Mouse (Mus musculus) neutrophil, adult 65 days (primary cell): Measurements from ENCODE around the gene Daxx. TPM values are rescaled to one million over a fixed set of nuclear protein-coding genes. Genes with fewer than 3 reads are reported as not detected.

Experiments used
- total RNA-seq: library from RNA; stranded (reverse); gene quantifications from 2 replicates; pipeline ENCODE4 v1.2.4, GENCODE M21; 2023

Daxx gene
- total RNA-seq = 33.8 and 48.4 TPM in 2 replicates

DNA sequence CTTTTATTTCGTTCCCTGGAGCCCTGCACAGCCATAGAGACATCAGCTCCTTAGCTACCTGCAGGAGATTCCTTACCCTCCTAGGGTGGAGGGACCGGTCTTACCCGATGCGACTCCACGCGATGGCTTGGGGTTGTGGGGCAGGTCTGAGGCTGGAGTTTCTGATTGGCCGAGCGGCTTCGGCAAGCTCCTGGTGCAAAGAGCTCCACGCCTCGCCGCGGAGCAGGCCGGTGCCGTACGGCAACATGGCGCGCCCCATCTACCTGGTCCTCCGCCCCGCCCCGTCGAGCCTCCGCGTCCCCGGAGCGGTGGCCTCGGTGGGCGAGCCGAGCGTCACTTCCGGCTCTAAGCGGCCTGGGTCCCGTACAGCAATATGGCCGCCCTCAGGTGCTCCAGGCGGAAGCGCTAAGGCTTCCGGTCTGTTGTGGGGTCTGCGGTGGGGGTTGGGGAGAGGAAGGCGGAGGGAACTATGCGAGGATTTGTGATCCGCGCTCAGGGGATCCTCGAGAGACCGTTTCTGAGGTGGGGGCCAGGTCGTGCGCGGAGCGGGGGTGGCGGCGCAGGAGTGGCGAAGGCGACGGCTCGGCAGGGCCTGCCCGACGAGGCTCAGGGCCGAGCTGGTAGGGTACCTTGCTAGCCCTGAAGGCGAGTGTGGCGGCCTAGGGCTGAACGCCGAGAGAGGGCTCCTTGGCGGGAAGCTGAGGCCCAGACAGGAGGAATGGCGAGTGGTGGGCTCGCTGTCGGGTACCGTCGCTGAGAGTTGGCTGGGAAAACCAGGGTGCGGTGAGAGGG is at the start of gene Daxx:
TSS of gene Daxx (plus strand) at position 338 of the 792 bp plus-strand sequence.

DNA sequence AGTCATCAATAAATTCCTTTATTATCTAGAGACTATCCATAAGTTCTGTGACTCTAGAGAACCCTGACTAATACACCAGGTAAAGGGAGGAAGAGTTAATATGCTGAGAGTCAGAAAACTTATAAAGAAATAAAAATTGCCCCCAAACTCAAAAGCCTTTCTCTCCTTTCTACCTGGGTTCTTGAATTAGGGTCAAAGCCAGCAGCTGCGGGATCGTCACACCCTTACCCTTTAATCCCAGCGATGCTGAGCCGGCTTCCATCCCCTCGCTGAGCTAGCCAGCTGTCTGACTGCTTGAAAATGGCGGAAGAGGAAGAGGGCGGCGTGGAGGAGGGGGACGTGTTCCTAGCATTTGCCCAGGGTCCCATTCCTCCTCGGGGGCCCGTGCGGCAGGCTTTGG is 35.7 kb upstream of the Daxx start, which contains the start of gene Gm7029:
TSS of gene Gm7029 (plus strand) at position 301 of the 400 bp plus-strand sequence.

DNA sequence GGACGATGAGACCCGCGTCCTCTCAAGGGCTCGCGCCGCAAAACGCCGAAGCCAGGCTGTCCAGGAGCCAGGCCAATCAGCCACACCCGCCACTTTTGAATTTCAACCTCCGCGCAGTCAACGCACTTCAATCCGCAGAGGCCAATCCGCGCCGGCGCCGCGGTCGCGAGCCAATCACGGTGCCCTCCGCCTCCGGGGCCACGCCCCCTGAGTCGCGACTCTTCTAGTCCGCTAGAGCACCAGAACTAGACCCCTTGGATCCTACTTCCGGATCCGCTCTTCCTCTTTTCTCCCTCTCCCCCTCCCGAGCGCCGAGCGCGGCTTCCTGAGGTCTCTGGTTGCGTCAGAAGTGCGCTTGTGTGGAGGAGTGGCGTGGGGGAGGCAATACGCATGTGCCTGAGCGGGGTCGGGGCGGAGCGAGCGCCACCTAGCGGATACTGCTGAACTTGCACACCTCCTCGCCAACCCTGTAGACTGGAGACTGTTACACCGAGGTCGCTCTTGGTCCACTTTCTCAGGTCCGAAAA is 18.6 kb upstream of the Daxx start, which contains the start of gene Kifc1:
TSS of gene Kifc1 (minus strand) at position 129 of the 527 bp plus-strand sequence.

DNA sequence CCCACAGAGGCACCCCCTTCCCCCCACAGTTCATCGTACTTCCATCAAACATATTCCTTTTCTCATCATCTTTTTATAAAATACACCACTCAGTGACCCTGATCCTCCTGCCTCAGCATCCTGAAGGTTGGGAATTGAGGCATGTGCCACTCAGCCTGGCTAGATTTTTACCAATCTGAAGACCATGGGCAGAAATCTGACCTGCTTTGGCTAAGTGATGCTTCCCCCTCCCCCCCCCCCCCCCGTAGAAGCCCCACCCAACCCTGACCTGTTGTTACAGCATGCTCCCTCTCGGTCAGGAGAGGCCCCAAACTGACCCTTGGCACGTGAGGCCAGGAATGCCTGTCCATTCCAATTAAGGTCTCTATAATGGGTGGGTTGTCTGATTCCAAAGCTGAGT is 4.4 kb upstream of the Daxx start, which contains the start of gene Platr17:
TSS of gene Platr17 (plus strand) at position 301 of the 400 bp plus-strand sequence.

DNA sequence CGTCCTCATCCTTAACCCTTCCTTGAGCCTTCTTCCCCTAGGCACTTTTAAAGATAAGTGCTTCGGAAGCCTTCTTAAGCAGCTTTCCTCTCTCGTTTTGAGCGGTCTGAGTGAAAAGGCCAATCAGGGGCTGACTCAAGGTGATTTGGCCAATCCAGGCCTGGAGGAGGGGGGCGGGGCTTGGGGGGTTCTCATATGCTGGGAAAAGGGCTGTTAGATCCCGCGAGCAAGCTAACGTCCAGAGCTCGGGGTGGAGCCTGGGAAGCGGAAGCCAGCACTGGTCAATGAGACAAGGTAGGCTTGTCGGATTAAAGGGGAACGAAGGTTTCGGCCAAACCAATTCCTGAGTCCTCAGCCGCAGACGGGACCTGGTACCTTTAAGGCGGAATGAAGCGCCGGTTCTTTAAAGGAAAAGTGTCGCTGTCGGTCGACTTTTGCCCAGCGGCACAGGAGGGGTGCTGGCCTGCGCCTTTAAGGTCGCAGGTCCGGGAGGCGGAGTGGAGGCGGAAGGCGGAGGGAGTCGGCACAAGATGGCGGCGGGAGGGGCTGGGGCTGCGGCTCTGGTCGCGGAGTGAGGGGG is 6.5 kb downstream of the Daxx start, which contains the start of the genes Tapbp and Zbtb22:
TSS of gene Tapbp (plus strand) at position 229 of the 580 bp plus-strand sequence.
TSS of gene Zbtb22 (plus strand) at position 234 of the 580 bp plus-strand sequence.

DNA sequence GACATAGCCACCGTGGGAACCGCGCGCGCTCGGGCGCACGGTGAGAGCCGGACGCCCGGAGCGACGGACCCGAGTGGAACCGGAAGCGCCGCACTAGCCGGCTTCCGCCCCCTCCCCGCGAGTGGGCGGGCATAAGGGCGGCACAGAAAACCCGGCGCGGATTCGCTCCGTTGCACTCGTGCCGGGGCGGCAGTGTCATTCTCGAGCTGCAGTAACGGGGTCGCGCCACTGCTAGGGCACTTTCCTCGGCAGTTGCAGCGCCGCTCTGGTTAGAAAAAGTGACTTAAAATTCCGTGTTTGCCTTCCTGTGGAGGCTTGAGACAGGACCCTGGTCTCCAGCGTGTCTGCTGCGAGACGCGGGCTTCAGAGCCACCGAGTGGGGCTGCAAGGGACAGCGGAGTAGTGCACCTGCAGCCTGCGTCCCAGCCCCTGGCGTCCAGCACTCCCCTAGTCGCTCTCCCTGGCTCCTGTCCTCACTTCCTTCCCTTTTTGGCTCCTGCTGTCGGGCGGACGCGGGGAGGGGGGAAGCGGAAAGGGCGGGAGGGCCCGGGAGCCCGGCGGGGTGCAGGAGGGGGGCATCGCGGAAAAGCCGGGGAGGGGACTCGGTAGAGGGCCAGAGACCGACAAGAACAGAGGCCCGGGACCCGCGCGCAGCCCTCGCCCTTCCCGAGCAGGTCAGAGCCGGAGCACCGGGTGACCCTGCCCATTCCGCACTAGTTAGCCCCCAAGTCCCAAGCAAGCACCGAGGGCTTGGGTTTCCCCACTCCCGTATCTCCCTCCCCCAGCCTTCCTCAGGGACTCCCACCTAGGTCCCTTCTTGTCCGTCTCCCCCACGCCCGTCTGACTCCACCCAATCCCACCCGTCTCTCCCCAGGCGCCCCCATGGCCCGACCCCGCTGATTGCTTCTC is 20.4 kb downstream of the Daxx start, which contains the start of gene Rgl2:
TSS of gene Rgl2 (plus strand) at position 173 of the 909 bp plus-strand sequence.

DNA sequence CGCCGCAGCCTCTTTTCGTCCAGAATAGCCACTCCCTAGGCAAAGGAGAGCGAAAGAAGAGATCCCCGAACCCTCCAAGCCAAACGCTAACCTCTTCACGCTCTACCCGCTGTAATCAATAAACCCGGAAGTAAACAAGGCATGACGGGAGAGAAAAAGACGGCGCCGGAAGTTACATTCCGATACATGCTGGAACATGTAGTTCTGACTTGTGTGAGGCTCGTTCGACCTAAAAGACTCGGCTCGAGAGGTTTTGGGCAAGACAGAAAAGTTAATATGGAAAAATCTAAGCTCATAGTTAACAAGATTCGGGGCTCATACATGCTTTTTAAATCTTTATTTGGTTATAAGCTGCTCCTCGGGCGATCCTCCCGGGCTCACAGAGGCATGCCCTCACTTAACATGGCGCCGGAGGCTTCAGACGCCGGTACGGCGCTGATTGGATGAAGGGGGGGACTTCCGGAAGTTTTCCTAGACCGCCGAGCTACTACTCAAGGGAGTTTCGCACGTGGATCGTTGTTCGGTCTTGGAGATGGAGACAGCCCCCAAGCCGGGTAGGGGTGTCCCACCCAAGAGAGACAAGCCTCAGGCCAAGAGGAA is 31.1 kb downstream of the Daxx start, which contains the start of the genes Pfdn6 and Wdr46:
TSS of gene Pfdn6 (minus strand) at position 138 of the 600 bp plus-strand sequence.
TSS of gene Wdr46 (plus strand) at position 455 of the 600 bp plus-strand sequence.

DNA sequence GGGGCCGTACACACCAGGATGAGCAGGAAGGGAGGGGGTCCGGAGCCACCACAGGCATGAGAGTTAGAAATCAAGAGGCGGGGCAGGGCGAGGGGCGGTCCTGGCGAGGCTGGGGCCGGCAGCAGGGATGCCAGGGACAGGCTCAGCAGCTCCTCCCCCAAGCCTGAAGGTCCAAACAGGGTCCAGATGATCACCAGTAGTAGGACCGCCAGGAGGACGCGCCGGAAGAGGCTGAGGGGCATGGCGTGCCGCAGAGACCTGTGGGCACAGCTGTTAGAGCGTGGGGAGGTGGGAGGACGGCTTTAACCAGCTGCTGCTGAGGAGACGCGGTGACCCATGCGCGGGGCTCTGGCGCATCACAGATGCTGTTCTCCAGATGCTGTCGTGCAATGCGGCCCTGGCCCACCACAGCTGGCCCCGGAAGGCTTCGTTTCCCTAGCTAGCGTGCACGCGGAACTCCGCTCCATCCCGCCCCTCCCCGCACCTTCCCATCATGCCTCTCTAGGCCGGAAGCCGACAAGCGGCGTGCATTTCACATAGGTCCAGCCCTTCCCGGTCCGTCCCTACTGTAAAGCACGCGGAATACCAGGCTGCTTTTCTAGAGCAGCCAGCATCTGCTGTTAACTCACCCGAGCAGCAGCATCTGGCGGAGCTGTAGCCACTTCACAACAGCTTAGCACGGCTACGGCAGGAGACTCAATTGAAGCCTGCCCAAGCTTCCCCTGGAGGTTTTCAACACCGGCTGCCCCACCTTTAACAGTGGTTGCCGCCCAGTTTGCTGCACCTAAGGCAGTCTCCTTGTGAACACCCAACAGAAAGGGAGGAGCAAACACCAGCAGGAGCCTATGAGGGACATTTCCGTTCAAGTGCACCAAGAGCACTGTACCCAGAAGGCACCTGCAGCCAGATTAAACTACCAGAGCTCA is 42.1 kb downstream of the Daxx start, which contains the start of gene B3galt4:
TSS of gene B3galt4 (minus strand) at position 468 of the 926 bp plus-strand sequence.

DNA sequence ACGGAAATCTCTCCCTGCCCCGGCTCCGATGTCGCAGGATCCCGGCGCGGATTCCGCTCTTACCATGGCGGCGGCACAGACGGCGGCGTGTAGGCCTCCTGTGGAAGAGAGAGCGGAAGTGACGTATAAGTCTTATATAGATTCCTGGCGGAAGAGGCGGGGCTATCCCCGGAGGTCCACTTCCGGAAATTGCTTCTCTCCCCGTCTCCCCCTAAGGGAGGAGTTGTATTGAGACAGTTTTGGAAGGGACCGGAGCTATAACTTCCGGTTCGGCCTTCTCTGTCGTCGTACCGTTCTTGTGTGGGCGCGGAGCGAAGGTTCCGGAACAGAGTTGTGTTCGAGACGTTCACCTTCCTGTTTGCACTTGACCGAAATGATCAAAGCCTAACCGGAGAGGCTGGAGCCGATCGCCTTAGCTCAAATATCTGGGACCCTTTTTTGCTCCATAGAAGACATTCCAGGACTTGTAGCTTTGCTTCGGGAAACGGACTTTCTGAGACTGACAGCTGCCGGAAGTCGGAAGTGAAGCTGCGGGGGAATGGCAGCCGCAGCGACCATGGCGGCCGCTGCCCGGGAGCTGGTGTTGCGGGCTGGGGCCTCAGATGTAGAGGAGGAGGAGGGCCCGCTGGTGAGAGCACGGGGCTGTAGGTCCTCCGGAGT is 46.5 kb downstream of the Daxx start, which contains the start of the genes Vps52 and Rps18:
TSS of gene Vps52 (plus strand) at position 258 of the 660 bp plus-strand sequence.
TSS of gene Rps18 (minus strand) at position 447 of the 660 bp plus-strand sequence.

Other genes starting within 250 kb of the Daxx start
- gene Hnrnpm, start 222.6 kb upstream of the Daxx start, total RNA-seq = 256 and 388 TPM in 2 replicates
- gene March2, start 190.7 kb upstream of the Daxx start, total RNA-seq = 48.6 and 60.5 TPM in 2 replicates
- 204 and 227 TPM in 2 replicates for gene Rab11b, start 148.9 kb upstream of the Daxx start, total RNA-seq
- gene Angptl4, start 127.6 kb upstream of the Daxx start, total RNA-seq = 1.2 and 1.5 TPM in 2 replicates
- gene Kank3, start 98.9 kb upstream of the Daxx start, total RNA-seq = 3.1 and 7.7 TPM in 2 replicates
- 711 and 827 TPM in 2 replicates for gene Rps28, start 84.9 kb upstream of the Daxx start, total RNA-seq
- gene Ndufa7, start 84.8 kb upstream of the Daxx start, total RNA-seq = 74.0 and 119 TPM in 2 replicates
- 1.4 and 1.5 TPM in 2 replicates for gene Cd320, start 66.3 kb upstream of the Daxx start, total RNA-seq
- not detected in 2 replicates for gene Gm7029, start 35.6 kb upstream of the Daxx start, total RNA-seq
- 34.6 and 53.7 TPM in 2 replicates for gene Kifc1, start 18.8 kb upstream of the Daxx start, total RNA-seq
- gene Platr17, start 4.3 kb upstream of the Daxx start, total RNA-seq = not detected in 2 replicates
- gene Tapbp, start 6.5 kb downstream of the Daxx start, total RNA-seq = 290 and 325 TPM in 2 replicates
- 27.9 and 37.3 TPM in 2 replicates for gene Zbtb22, start 6.5 kb downstream of the Daxx start, total RNA-seq
- gene Rgl2, start 20.1 kb downstream of the Daxx start, total RNA-seq = 218 and 285 TPM in 2 replicates
- 46.9 and 53.4 TPM in 2 replicates for gene Pfdn6, start 30.9 kb downstream of the Daxx start, total RNA-seq
- gene Wdr46, start 31.2 kb downstream of the Daxx start, total RNA-seq = 18.3 and 21.6 TPM in 2 replicates
- gene B3galt4, start 42.1 kb downstream of the Daxx start, total RNA-seq = 11.3 and 12.8 TPM in 2 replicates
- 56.0 and 70.7 TPM in 2 replicates for gene Vps52, start 46.4 kb downstream of the Daxx start, total RNA-seq
- 242 and 295 TPM in 2 replicates for gene Rps18, start 46.6 kb downstream of the Daxx start, total RNA-seq
- 1,081 and 1,209 TPM in 2 replicates for gene H2-K1, start 90.9 kb downstream of the Daxx start, total RNA-seq
- gene Ring1, start 115.3 kb downstream of the Daxx start, total RNA-seq = 9.9 and 11.6 TPM in 2 replicates
- gene H2-Ke6, start 118.6 kb downstream of the Daxx start, total RNA-seq = 67.8 and 83.5 TPM in 2 replicates
- 85.8 and 92.4 TPM in 2 replicates for gene Slc39a7, start 122.3 kb downstream of the Daxx start, total RNA-seq
- gene Rxrb, start 122.4 kb downstream of the Daxx start, total RNA-seq = 54.6 and 60.1 TPM in 2 replicates
- 6.9 and 9.1 TPM in 2 replicates for gene Col11a2, start 130.0 kb downstream of the Daxx start, total RNA-seq
- gene H2-Oa, start 182.9 kb downstream of the Daxx start, total RNA-seq = 1.6 and 2.5 TPM in 2 replicates
- 37.1 and 59.5 TPM in 2 replicates for gene H2-DMa, start 210.1 kb downstream of the Daxx start, total RNA-seq
- 207 and 226 TPM in 2 replicates for gene Brd2, start 213.2 kb downstream of the Daxx start, total RNA-seq
- gene H2-DMb2, start 233.9 kb downstream of the Daxx start, total RNA-seq = 18.6 and 19.3 TPM in 2 replicates
- gene H2-DMb1, start 243.7 kb downstream of the Daxx start, total RNA-seq = 22.2 and 30.6 TPM in 2 replicates